Mouse (Mus musculus): ENCODE measurements around the gene Dstyk.

- TF ChIP-seq GATA1 (IDR thresholded peaks at IDR 0.05; ENCODE audit: low read length) (no peak), TAL1 (IDR thresholded peaks at IDR 0.05; ENCODE audit: low read length) (no peak)
Observed at GRCm38 (mm10) chr1:132512106-132512505, 94.8 kb downstream of the Dstyk start.

Measured in erythroblast, embryonic 14.5 days (primary cell).